Mouse (Mus musculus) embryonic fibroblast, embryonic 13.5 days (primary cell): Measurements from ENCODE around the gene Dicer1.

Experiments
- CTCF ChIP-seq: IDR thresholded peaks from 2 replicates; pipeline ENCODE4 v1.5.1; 2011; ENCODE audit warnings: mild to moderate bottlenecking, control low read depth, low read length, moderate library complexity, borderline replicate concordance; ENCODE audit not compliant: insufficient read depth
- POLR2A ChIP-seq: IDR thresholded peaks from 2 replicates; pipeline ENCODE4 v1.6.1; 2011; ENCODE audit warnings: low read depth, mild to moderate bottlenecking, control low read depth, low read length, moderate library complexity

DNA sequence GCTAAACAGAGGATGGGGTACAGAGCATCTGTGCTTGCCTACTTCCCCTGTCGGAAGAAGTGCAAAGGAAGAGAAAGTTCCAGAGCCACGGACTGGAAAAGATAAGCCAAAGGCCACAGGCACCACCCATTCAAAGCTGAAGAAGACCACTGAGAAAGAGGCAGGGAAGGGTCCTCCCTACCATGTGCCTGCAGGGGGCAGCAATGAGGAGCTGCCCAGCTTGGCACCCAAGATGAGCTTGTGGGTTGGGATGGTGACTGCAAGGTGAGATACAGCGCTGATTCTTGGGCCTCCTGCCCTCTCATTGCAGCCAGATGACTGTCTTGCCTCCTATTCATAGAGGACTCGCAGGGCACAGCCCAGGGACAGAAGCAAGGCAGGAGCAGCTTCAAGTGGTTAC lies 15.4 kb upstream of the Dicer1 start:
- TF ChIP-seq CTCF (peak; percentile 20; the same call in 1 of the 2 replicates), POLR2A (no peak)
